Mouse (Mus musculus): ENCODE measurements around the gene Pip4k2a. TPM values are rescaled to one million over a fixed set of nuclear protein-coding genes. Genes with fewer than 3 reads are reported as not detected.

Pip4k2a gene
- total and polyA plus RNA-seq, 3 experiments, result 6.6 to 52.9 (median 20.8) TPM

- H3K4me2 ChIP-seq (ENCODE audit: insufficient read depth, low read depth, poor library complexity, severe bottlenecking), result peak overlapping the region; percentile 64
- H3K27me3 ChIP-seq (replicated peaks), result no peaks in the 10 kb centered on the region
- no peaks in the 10 kb centered on the region for H3K79me2 ChIP-seq (replicated peaks; ENCODE audit: control insufficient read depth, extremely low read depth, insufficient read depth, poor library complexity, severe bottlenecking)
- no peaks in the 10 kb centered on the region for H3K9me3 ChIP-seq (replicated peaks; ENCODE audit: low read length)
- peaks cover 5 to 36% of the 10 kb centered on the region in 2 experiments; a peak in 3 of 4 replicates for H3K4me1 ChIP-seq (ENCODE audit: control insufficient read depth in 1 of 2, insufficient read depth in 2 of 2)
- H3K4me3 ChIP-seq (replicated peaks in 1 of 3; ENCODE audit: low read depth in 2 of 3, low read length in 2 of 3, poor library complexity in 1 of 3), result peak overlapping the region; percentile 17 to 51 (median 38)
- DNase-seq (ENCODE audit: extremely low read depth), result peak; percentile 82
- H3K27ac ChIP-seq (ENCODE audit: insufficient read depth, low read depth), result no peak overlapping the region
- no peaks in the 10 kb centered on the region for H3K36me3 ChIP-seq (replicated peaks in 1 of 2; ENCODE audit: control insufficient read depth in 1 of 2, insufficient read depth in 1 of 2, low read length in 1 of 2)
- dilution Hi-C loops (cut with MboI; ENCODE audit: extremely low pct_ligation_motif_present, extremely low pct_unique_long_range_greater_than_20kb, low sequenced_read_pairs), result no loop called here
- peak; percentile 87 for TF ChIP-seq ETS1 (conservative IDR thresholded peaks at IDR 0.05; ENCODE audit: low read depth, low read length)
- peak; percentile 90 for TF ChIP-seq IRF4 (IDR thresholded peaks at IDR 0.05; ENCODE audit: low read depth, low read length)
- TF ChIP-seq ZMIZ1 (IDR thresholded peaks at IDR 0.05; ENCODE audit: low read depth, low read length), result no peak
- TF ChIP-seq NELFE (IDR thresholded peaks at IDR 0.05; ENCODE audit: low read depth, low read length), result 0 out of 2 replicates have a peak, but pooled peaks have one; percentile 32
- TF ChIP-seq BHLHE40 (IDR thresholded peaks at IDR 0.05; ENCODE audit: low read depth, low read length), result peak; percentile 25; the same call in 1 of the 2 replicates
- 0 out of 2 replicates have a peak, but pooled peaks have one; percentile 55 for TF ChIP-seq CHD1 (IDR thresholded peaks at IDR 0.05; ENCODE audit: low read depth, low read length)
- 0 out of 2 replicates have a peak, but pooled peaks have one; percentile 30 for TF ChIP-seq RCOR1 (conservative IDR thresholded peaks at IDR 0.05; ENCODE audit: low read depth, low read length)
- TF ChIP-seq MAX (IDR thresholded peaks at IDR 0.05; ENCODE audit: low read length), result peak; percentile 43; the same call in 1 of the 2 replicates
- no peak for TF ChIP-seq RAD21 (IDR thresholded peaks at IDR 0.05; ENCODE audit: low read depth, low read length)
- TF ChIP-seq POLR2A (IDR thresholded peaks at IDR 0.05; ENCODE audit: low read depth, low read length), result no peak
- TF ChIP-seq MYC (IDR thresholded peaks at IDR 0.05; ENCODE audit: low read depth, low read length), result peak; percentile 46; the same call in 1 of the 2 replicates
- 0 out of 2 replicates have a peak, but pooled peaks have one; percentile 8 for TF ChIP-seq NRF1 (IDR thresholded peaks at IDR 0.05; ENCODE audit: low read depth, low read length)
- TF ChIP-seq MXI1 (IDR thresholded peaks at IDR 0.05; ENCODE audit: low read depth, low read length), result 0 out of 2 replicates have a peak, but pooled peaks have one; percentile 59
- no peak for TF ChIP-seq E2F4 (IDR thresholded peaks at IDR 0.05; ENCODE audit: insufficient replicate concordance, low read depth, low read length)
- no peak for TF ChIP-seq UBTF (IDR thresholded peaks at IDR 0.05; ENCODE audit: low read depth, low read length)
- TF ChIP-seq SIN3A (IDR thresholded peaks at IDR 0.05; ENCODE audit: low read length), result peak; percentile 75
- TF ChIP-seq SMC3 (IDR thresholded peaks at IDR 0.05; ENCODE audit: low read depth, low read length), result no peak
- TF ChIP-seq TBP (conservative IDR thresholded peaks at IDR 0.05; ENCODE audit: low read depth, low read length), result no peak
- peak; percentile 76; the same call in 1 of the 2 replicates for TF ChIP-seq TCF12 (IDR thresholded peaks at IDR 0.05; ENCODE audit: low read depth, low read length)
- peak; percentile 30; the same call in 1 of the 2 replicates for TF ChIP-seq MEF2A (IDR thresholded peaks at IDR 0.05; ENCODE audit: borderline replicate concordance, low read depth, low read length)
- TF ChIP-seq EP300 (IDR thresholded peaks at IDR 0.05; ENCODE audit: low read length), result peak; percentile 59
- no peak for TF ChIP-seq ZNF384 (IDR thresholded peaks at IDR 0.05; ENCODE audit: low read depth, low read length)
- TF ChIP-seq CHD2 (IDR thresholded peaks at IDR 0.05; ENCODE audit: low read length), result 0 out of 2 replicates have a peak, but pooled peaks have one; percentile 19
- no peak for TF ChIP-seq ZKSCAN1 (IDR thresholded peaks at IDR 0.05; ENCODE audit: borderline replicate concordance, low read depth, low read length)
- TF ChIP-seq HCFC1 (IDR thresholded peaks at IDR 0.05; ENCODE audit: low read depth, low read length), result peak; percentile 51
- H3K9ac ChIP-seq (ENCODE audit: insufficient read depth, low read depth), result peak overlapping the region; percentile 30
- in situ Hi-C loops (cut with MboI; ENCODE audit: low pct_ligation_motif_present, low pct_unique_long_range_greater_than_20kb, low sequenced_read_pairs), result no loop called here
Measured at GRCm38 (mm10) chr2:18821451-18822379, 176.2 kb downstream of the Pip4k2a start.

Measured in CH12.LX (cell line).